Mouse (Mus musculus) heart, postnatal 0 days (tissue): Measurements from ENCODE around the gene Gm21836. TPM values are rescaled to one million over a fixed set of nuclear protein-coding genes. Genes with fewer than 3 reads are reported as not detected.
"Not testable (repeated sequence)": the region's sequence is repeated elsewhere in the genome, so short reads cannot be mapped to it uniquely, and the experiment has no call there.

Source experiments
- ATAC-seq: fragments of 200-750 bp; cut with Nextera tagmentation; 2 replicates; pipeline ENCODE4 v1.8.0; 2017; ENCODE audit warnings: low read depth, moderate number of reproducible peaks, moderate library complexity; ENCODE audit not compliant: insufficient read depth
- DNase-seq: peaks from one replicate; pipeline ENCODE4 v3.0.0-alpha.2; 2016; ENCODE audit warnings: low spot score
- H3K27ac ChIP-seq: fragments of 300-500 bp; sonication (generic); 2 replicates; pipeline ENCODE4 v1.5.1; 2014; ENCODE audit warnings: low read depth, mild to moderate bottlenecking
- H3K27me3 ChIP-seq: fragments of 300-500 bp; sonication (generic); 2 replicates; pipeline ENCODE4 v1.6.1; 2014; ENCODE audit warnings: low read length, mixed read lengths; ENCODE audit not compliant: control insufficient read depth, insufficient read depth
- H3K36me3 ChIP-seq: fragments of 300-500 bp; sonication (generic); replicated peaks from 2 replicates; pipeline ENCODE4 v1.6.1; 2014; ENCODE audit warnings: low read length, mixed read lengths; ENCODE audit not compliant: control insufficient read depth, insufficient read depth
- H3K4me1 ChIP-seq: fragments of 300-500 bp; sonication (generic); 2 replicates; pipeline ENCODE4 v1.6.1; 2014; ENCODE audit warnings: antibody characterized with exemption; ENCODE audit not compliant: control insufficient read depth, insufficient read depth
- H3K4me2 ChIP-seq: fragments of 300-500 bp; sonication (generic); 2 replicates; pipeline ENCODE4 v1.6.1; 2014; ENCODE audit warnings: low read depth, mild to moderate bottlenecking, low read length, moderate library complexity
- H3K4me3 ChIP-seq: fragments of 300-500 bp; sonication (generic); 2 replicates; pipeline ENCODE4 v1.5.1; 2014; ENCODE audit warnings: low read depth, low read length
- H3K9ac ChIP-seq: fragments of 300-500 bp; sonication (generic); replicated peaks from 2 replicates; pipeline ENCODE4 v1.6.1; 2014; ENCODE audit warnings: low read depth, low read length, mixed read lengths
- H3K9me3 ChIP-seq: fragments of 300-500 bp; sonication (generic); replicated peaks from 2 replicates; pipeline ENCODE4 v1.6.1; 2016; ENCODE audit warnings: low read length; ENCODE audit not compliant: control insufficient read depth
- CTCF ChIP-seq: IDR thresholded peaks from 2 replicates; pipeline ENCODE4 v1.5.1; 2016; ENCODE audit warnings: antibody characterized with exemption, control low read depth, low read depth
- EP300 ChIP-seq: IDR thresholded peaks from 2 replicates; pipeline ENCODE4 v1.6.1; 2016; ENCODE audit warnings: antibody characterized with exemption, low read depth
- WGBS: fragments of 180-500 bp; shearing (Covaris S2); extraction: QIAGEN DNeasy Blood & Tissue Kit; methylation state at CpG from one replicate; pipeline ENCODE4 v1.1.7; 2014; 5-methylcytosine and 5-hydroxymethylcytosine counted together
- polyA plus RNA-seq: library from polyadenylated mRNA; unstranded; fragments of >200 nt; fragmentation: Nextera tagmentation; extraction: Ambion mirVana; gene quantifications from 2 replicates; pipeline ENCODE4 v1.2.1, GENCODE M21; 2015
- total RNA-seq: library from RNA; depleted of rRNA; stranded (reverse); fragments of >200 nt; gene quantifications from 2 replicates; pipeline ENCODE4 v1.2.3, GENCODE M21; 2014; ENCODE audit warnings: low replicate concordance; rRNA removed

Gm21836 gene
- total RNA-seq: not detected in 2 replicates
- polyA plus RNA-seq: not detected in 2 replicates

GRCm38 (mm10) chr9:124493693-124494092 is at the start of gene Gm21836:
TSS of gene Gm21836 (minus strand) at chr9:124493793.
- peaks cover 16% of the 10 kb centered on the region; the same call in 1 of the 2 replicates for H3K9me3 ChIP-seq
- not testable (repeated sequence) for ATAC-seq, H3K4me1 ChIP-seq, H3K4me2 ChIP-seq, H3K27me3 ChIP-seq, H3K4me3 ChIP-seq, H3K9ac ChIP-seq, DNase-seq, H3K36me3 ChIP-seq, H3K27ac ChIP-seq
- 83% methylated on average over 2 of the region's 2 CpGs for WGBS

GRCm38 (mm10) chr9:124480361-124480980 is 13.1 kb downstream of the Gm21836 start:
- not testable (repeated sequence) for ATAC-seq, H3K9ac ChIP-seq, H3K4me3 ChIP-seq, H3K4me2 ChIP-seq, H3K9me3 ChIP-seq, H3K27me3 ChIP-seq, DNase-seq
- peaks cover 11% of the 10 kb centered on the region for H3K4me1 ChIP-seq
- peak overlapping the region; percentile 53 for H3K27ac ChIP-seq
- 30% methylated on average over 13 of the region's 15 CpGs for WGBS
- H3K36me3 ChIP-seq: peaks cover 13% of the 10 kb centered on the region

GRCm38 (mm10) chr9:124478081-124478480 is 15.5 kb downstream of the Gm21836 start:
- Histone ChIP-seq H3K27ac (peak overlapping the region; percentile 77), H3K4me1 (peaks cover 11% of the 10 kb centered on the region), H3K9me3 (no peaks in the 10 kb centered on the region), H3K27me3 (no peaks in the 10 kb centered on the region), H3K4me3 (0 out of 2 replicates have a peak overlapping the region, but pooled peaks have one; percentile 0), H3K36me3 (peaks cover 13% of the 10 kb centered on the region), H3K4me2 (peak overlapping the region; percentile 33), H3K9ac (no peak overlapping the region)
- peak; percentile 47 for DNase-seq
- ATAC-seq: peak; percentile 78
- 11% methylated on average over 3 of the region's 3 CpGs for WGBS
- TF ChIP-seq CTCF: no peak
- peak; percentile 44; the same call in 1 of the 2 replicates for TF ChIP-seq EP300

GRCm38 (mm10) chr9:124476096-124476902 is 17.3 kb downstream of the Gm21836 start, which contains the start of gene Ppp2r3d:
TSS of gene Ppp2r3d (minus strand) at chr9:124476898.
- Histone ChIP-seq H3K9me3 (no peaks in the 10 kb centered on the region), H3K4me1 (peaks cover 11% of the 10 kb centered on the region), H3K9ac (no peak within 1 kb of the TSS), H3K27me3 (no peaks in the 10 kb centered on the region), H3K4me3 (no peak within 1 kb of the TSS), H3K4me2 (no peak within 1 kb of the TSS), H3K27ac (peak within 1 kb of the TSS; percentile 77), H3K36me3 (peaks cover 13% of the 10 kb centered on the region)
- 94% methylated on average over 22 of the region's 22 CpGs for WGBS
- no peak for ATAC-seq
- DNase-seq: no peak
- no peak for TF ChIP-seq CTCF
- TF ChIP-seq EP300: no peak

GRCm38 (mm10) chr9:124475689-124476088 is 17.9 kb downstream of the Gm21836 start:
- 85% methylated on average over 15 of the region's 15 CpGs for WGBS
- Histone ChIP-seq H3K4me2 (no peak overlapping the region), H3K9ac (no peak overlapping the region), H3K27ac (no peak overlapping the region), H3K9me3 (no peaks in the 10 kb centered on the region), H3K27me3 (no peaks in the 10 kb centered on the region), H3K4me3 (no peak overlapping the region), H3K36me3 (peaks cover 13% of the 10 kb centered on the region), H3K4me1 (peaks cover 11% of the 10 kb centered on the region)
- TF ChIP-seq EP300: no peak
- TF ChIP-seq CTCF: no peak
- DNase-seq: no peak
- ATAC-seq: no peak
